Mouse (Mus musculus): ENCODE data around the gene Aspdh.

Gene Aspdh

DNA sequence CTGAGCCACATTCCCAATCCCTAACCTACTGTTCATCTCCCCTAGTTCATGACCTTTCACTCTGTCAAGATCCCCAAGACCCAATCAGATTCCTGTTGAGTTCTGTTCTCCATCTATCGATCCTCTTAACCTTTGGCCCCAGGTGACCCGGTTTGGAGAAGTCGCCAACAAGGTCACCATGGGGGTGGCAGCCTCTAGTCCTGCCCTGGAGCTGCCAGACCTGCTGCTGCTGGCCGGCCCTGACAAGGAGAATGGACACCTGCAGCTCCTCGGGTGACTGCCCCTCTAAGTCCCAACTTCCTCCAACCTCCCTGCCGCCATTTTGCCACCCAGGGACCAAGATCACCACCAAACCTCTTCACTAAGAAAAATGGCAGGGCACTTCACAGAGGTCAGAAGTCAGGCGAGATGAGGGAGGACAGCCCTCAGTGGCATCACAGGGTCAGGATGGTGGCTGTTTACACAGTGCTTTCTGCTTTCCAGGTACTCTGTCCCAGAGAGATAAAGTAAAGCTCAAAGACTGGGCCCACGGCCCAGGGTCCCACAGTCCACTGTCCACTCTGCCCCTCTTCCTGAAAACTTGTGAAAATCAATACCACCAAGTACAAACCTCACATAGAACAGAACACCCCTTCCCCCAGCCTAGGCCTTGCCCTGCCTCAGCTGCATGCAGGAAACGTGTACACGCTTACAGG is 32.3 kb downstream of the Aspdh start:
- intact Hi-C loops (cut with DNase I): no loop called here

DNA sequence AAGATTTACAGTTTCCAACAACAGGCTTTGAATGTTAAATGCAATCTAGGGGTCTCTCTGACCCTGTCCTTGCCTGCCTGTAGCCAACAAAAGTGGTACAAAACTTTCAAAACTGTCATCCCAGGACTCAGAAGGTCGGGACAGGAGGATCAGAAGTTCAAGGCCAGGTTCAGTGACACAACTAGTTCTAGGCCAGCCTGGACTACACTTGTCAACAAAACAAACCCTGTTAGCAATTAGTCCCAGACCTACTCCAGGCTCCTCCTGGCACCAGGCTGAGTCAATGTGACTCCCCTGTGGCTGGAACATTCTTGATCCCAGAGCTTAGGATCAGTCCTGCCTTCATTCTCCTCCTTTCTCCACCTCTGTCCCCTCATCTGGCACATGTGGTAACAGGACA is 33.7 kb downstream of the Aspdh start:
- intact Hi-C loops (cut with DNase I): no loop called here

DNA sequence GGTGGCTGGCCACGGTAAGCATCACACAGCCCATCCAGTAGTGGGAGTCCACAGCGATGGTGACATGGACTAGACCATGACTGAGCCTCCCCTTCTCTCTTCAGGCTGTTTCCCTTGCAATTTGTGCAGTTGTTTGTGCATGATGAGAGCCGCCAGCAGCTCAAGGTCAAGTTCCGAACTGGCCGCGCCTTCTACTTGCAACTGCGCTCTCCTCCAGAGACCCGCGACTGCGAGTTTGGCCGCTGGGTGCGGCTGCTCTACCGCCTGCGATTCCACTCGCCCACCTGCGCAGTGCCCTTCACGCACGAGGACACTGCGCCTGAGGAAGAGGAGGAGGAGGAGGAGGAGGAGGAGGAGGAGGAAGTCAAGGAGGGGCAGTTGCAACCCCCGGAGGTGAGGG is 34.9 kb downstream of the Aspdh start:
- intact Hi-C loops (cut with DNase I): no loop called here

DNA sequence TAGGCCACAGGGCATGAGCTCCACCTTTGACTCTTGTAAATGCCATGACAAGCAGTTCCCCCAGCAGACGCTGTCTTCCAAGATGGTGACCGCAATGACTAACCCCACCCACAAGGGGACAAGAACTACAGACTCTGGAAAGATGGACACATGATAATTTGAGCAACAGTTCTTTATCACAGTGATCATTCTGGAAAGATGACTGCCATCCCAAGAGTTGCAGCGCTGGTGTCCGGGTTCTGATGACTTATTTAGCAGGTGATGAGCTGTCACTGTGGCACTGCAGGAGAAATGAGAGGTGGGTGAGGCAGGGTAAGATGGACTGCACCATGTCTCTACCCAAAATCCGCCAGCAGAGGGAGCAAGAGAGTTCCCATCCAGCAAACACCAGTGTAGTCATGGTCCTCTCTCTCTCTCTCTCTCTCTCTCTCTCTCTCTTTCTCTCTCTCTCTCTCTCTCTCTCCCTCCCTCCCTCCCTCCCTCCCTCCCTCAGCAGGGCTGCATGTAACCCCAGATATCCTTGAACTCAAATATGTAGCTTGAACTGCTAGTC is 36.4 kb downstream of the Aspdh start:
- intact Hi-C loops (cut with DNase I): loop anchor here (2.0 kb wide), 1 partner anchor 59 kb away; no protein-coding TSS in a partner anchor

DNA sequence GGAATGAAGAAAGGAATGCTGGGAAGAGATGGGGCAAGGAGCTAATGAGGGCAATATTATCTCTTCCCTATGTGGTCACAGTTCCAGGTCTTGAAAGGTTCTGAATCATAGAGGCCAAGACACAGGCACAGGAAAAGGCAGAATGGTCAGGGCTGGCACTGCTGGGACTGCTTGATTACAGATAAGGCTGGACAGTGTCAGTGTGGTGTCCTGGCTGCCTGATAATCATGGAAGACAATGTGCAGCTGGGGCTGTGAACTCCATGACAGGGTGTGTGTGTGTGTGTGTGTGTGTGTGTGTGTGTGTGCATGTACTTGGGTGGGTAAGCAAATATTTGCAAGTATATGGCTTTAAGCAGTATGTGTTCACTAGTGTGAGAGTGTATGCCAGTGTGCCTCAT is 42.3 kb downstream of the Aspdh start:
- intact Hi-C loops (cut with DNase I): no loop called here

Small RNAs within 50 kb of the gene (microRNA-seq; reads per million reads assigned to microRNA genes)
- gene Mir7052: 1.8 to 3.8 reads per million in 2 experiments
